Mouse (Mus musculus) stomach, embryonic 15.5 days (tissue): Measurements from ENCODE around the gene Iqcn. TPM values are rescaled to one million over a fixed set of nuclear protein-coding genes. Genes with fewer than 3 reads are reported as not detected.

Experiments used
- ATAC-seq: fragments of 200-750 bp; cut with Nextera tagmentation; 2 replicates; pipeline ENCODE4 v1.8.0; 2017; ENCODE audit warnings: low read depth, moderate number of reproducible peaks, moderate TSS enrichment; ENCODE audit not compliant: insufficient read depth, low FRiP score
- H3K27ac ChIP-seq: fragments of 300-500 bp; sonication (generic); 2 replicates; pipeline ENCODE4 v1.5.1; 2015; ENCODE audit warnings: mild to moderate bottlenecking, inconsistent platforms
- H3K27me3 ChIP-seq: fragments of 300-500 bp; sonication (generic); replicated peaks from 2 replicates; pipeline ENCODE4 v1.6.1; 2015; ENCODE audit warnings: inconsistent platforms
- H3K36me3 ChIP-seq: fragments of 300-500 bp; sonication (generic); 2 replicates; pipeline ENCODE4 v1.6.1; 2015; ENCODE audit warnings: inconsistent platforms
- H3K4me1 ChIP-seq: fragments of 300-500 bp; sonication (generic); 2 replicates; pipeline ENCODE4 v1.6.1; 2015; ENCODE audit warnings: inconsistent platforms
- H3K4me2 ChIP-seq: fragments of 300-500 bp; sonication (generic); 2 replicates; pipeline ENCODE4 v1.6.1; 2015; ENCODE audit warnings: mild to moderate bottlenecking, inconsistent platforms
- H3K4me3 ChIP-seq: fragments of 300-500 bp; sonication (generic); replicated peaks from 2 replicates; pipeline ENCODE4 v1.5.1; 2015; ENCODE audit warnings: inconsistent platforms
- H3K9ac ChIP-seq: fragments of 300-500 bp; sonication (generic); 2 replicates; pipeline ENCODE4 v1.6.1; 2015; ENCODE audit warnings: inconsistent platforms
- H3K9me3 ChIP-seq: fragments of 300-500 bp; sonication (generic); 2 replicates; pipeline ENCODE4 v1.6.1; 2016; ENCODE audit warnings: inconsistent platforms
- WGBS: fragments of 180-500 bp; shearing (Covaris S2); methylation state at CpG from one replicate; pipeline ENCODE4 v1.1.7; 2015; 5-methylcytosine and 5-hydroxymethylcytosine counted together
- polyA plus RNA-seq: library from polyadenylated mRNA; unstranded; fragments of >200 nt; fragmentation: Nextera tagmentation; extraction: Ambion mirVana; gene quantifications from 2 replicates; pipeline ENCODE4 v1.2.1, GENCODE M21; 2015

Iqcn gene
- polyA plus RNA-seq, 1 experiment from 2014 or later: not detected

GRCm38 (mm10) chr8:70752000-70752764, 48.9 kb downstream of the Iqcn start:
- peaks cover 6% of the 10 kb centered on the region; the same call in 1 of the 2 replicates for H3K36me3 ChIP-seq
- peaks cover 14% of the 10 kb centered on the region for H3K27me3 ChIP-seq
- no peaks in the 10 kb centered on the region for H3K9me3 ChIP-seq
- H3K4me3 ChIP-seq: no peak overlapping the region
- H3K27ac ChIP-seq: peak overlapping the region; percentile 80
- no peak for ATAC-seq
- H3K9ac ChIP-seq: no peak overlapping the region
- H3K4me2 ChIP-seq: no peak overlapping the region
- peaks cover 22% of the 10 kb centered on the region for H3K4me1 ChIP-seq
- WGBS: 22% methylated on average over 11 of the region's 11 CpGs

- H3K4me3 ChIP-seq: peak overlapping the region; percentile 10; the same call in 1 of the 2 replicates
- H3K4me2 ChIP-seq: peak overlapping the region; percentile 36
- no peak overlapping the region for H3K9ac ChIP-seq
- no peaks in the 10 kb centered on the region for H3K9me3 ChIP-seq
- no peak for ATAC-seq
- peak overlapping the region; percentile 80 for H3K27ac ChIP-seq
- H3K27me3 ChIP-seq: peaks cover 4% of the 10 kb centered on the region; the same call in 1 of the 2 replicates
- WGBS: 17% methylated on average over 21 of the region's 21 CpGs
- H3K36me3 ChIP-seq: peaks cover 13% of the 10 kb centered on the region; the same call in 1 of the 2 replicates
- peaks cover 24% of the 10 kb centered on the region for H3K4me1 ChIP-seq
Observed at GRCm38 (mm10) chr8:70753151-70753550, 49.9 kb downstream of the Iqcn start.

- Histone ChIP-seq H3K9me3 (no peaks in the 10 kb centered on the region), H3K9ac (peak within 1 kb of the TSS; percentile 80), H3K27ac (peak within 1 kb of the TSS; percentile 80), H3K36me3 (peaks cover 13% of the 10 kb centered on the region; the same call in 1 of the 2 replicates), H3K4me2 (peak within 1 kb of the TSS; percentile 97), H3K4me1 (peaks cover 29% of the 10 kb centered on the region), H3K27me3 (no peaks in the 10 kb centered on the region), H3K4me3 (peak within 1 kb of the TSS; percentile 85)
- WGBS: 8% methylated on average over 37 of the region's 37 CpGs
- ATAC-seq: peak; percentile 98
Observed at GRCm38 (mm10) chr8:70754043-70754870, 51.0 kb downstream of the Iqcn start, which contains the start of gene Rab3a. Gene Rab3a (plus strand): TSS chr8:70754679.

- Histone ChIP-seq H3K27ac (peak overlapping the region; percentile 59), H3K4me2 (peak overlapping the region; percentile 97), H3K9ac (peak overlapping the region; percentile 80), H3K27me3 (no peaks in the 10 kb centered on the region), H3K4me3 (peak overlapping the region; percentile 85), H3K9me3 (no peaks in the 10 kb centered on the region), H3K36me3 (peaks cover 13% of the 10 kb centered on the region; the same call in 1 of the 2 replicates), H3K4me1 (peaks cover 36% of the 10 kb centered on the region)
- WGBS: 11% methylated on average over 50 of the region's 50 CpGs
- ATAC-seq: peak; percentile 3; the same call in 1 of the 2 replicates
Observed at GRCm38 (mm10) chr8:70754871-70755660, 51.8 kb downstream of the Iqcn start.

GRCm38 (mm10) chr8:70755661-70756475, 52.6 kb downstream of the Iqcn start:
- Histone ChIP-seq H3K27ac (no peak overlapping the region), H3K4me2 (peak overlapping the region; percentile 97), H3K27me3 (no peaks in the 10 kb centered on the region), H3K9ac (0 out of 2 replicates have a peak overlapping the region, but pooled peaks have one; percentile 80), H3K9me3 (no peaks in the 10 kb centered on the region), H3K4me3 (peak overlapping the region; percentile 85), H3K36me3 (peaks cover 13% of the 10 kb centered on the region; the same call in 1 of the 2 replicates), H3K4me1 (peaks cover 38% of the 10 kb centered on the region)
- 83% methylated on average over 24 of the region's 24 CpGs for WGBS
- ATAC-seq: no peak

GRCm38 (mm10) chr8:70756476-70757040, 53.3 kb downstream of the Iqcn start:
- peaks cover 38% of the 10 kb centered on the region for H3K4me1 ChIP-seq
- H3K4me3 ChIP-seq: no peak overlapping the region
- no peaks in the 10 kb centered on the region for H3K9me3 ChIP-seq
- no peak overlapping the region for H3K9ac ChIP-seq
- no peak for ATAC-seq
- peaks cover 13% of the 10 kb centered on the region; the same call in 1 of the 2 replicates for H3K36me3 ChIP-seq
- H3K27me3 ChIP-seq: no peaks in the 10 kb centered on the region
- no peak overlapping the region for H3K27ac ChIP-seq
- 91% methylated on average over 6 of the region's 6 CpGs for WGBS
- no peak overlapping the region for H3K4me2 ChIP-seq

GRCm38 (mm10) chr8:70757523-70758307, 54.5 kb downstream of the Iqcn start:
- 75% methylated on average over 22 of the region's 22 CpGs for WGBS
- no peak for ATAC-seq
- Histone ChIP-seq H3K4me1 (peaks cover 32% of the 10 kb centered on the region), H3K4me2 (no peak overlapping the region), H3K27ac (no peak overlapping the region), H3K36me3 (peaks cover 13% of the 10 kb centered on the region; the same call in 1 of the 2 replicates), H3K9ac (no peak overlapping the region), H3K4me3 (no peak overlapping the region), H3K27me3 (no peaks in the 10 kb centered on the region), H3K9me3 (no peaks in the 10 kb centered on the region)

GRCm38 (mm10) chr8:70758308-70758615, 55.0 kb downstream of the Iqcn start:
- Histone ChIP-seq H3K9me3 (no peaks in the 10 kb centered on the region), H3K27ac (no peak overlapping the region), H3K36me3 (peaks cover 13% of the 10 kb centered on the region; the same call in 1 of the 2 replicates), H3K4me2 (no peak overlapping the region), H3K9ac (no peak overlapping the region), H3K4me1 (peaks cover 27% of the 10 kb centered on the region), H3K4me3 (no peak overlapping the region), H3K27me3 (no peaks in the 10 kb centered on the region)
- ATAC-seq: no peak
- WGBS: 86% methylated on average over 7 of the region's 7 CpGs

- Histone ChIP-seq H3K27me3 (no peaks in the 10 kb centered on the region), H3K9me3 (no peaks in the 10 kb centered on the region), H3K4me2 (peak overlapping the region; percentile 92; the same call in 1 of the 2 replicates), H3K4me3 (no peak overlapping the region), H3K9ac (peak overlapping the region; percentile 11; the same call in 1 of the 2 replicates), H3K27ac (no peak overlapping the region), H3K4me1 (peaks cover 24% of the 10 kb centered on the region), H3K36me3 (peaks cover 13% of the 10 kb centered on the region; the same call in 1 of the 2 replicates)
- no peak for ATAC-seq
- 63% methylated on average over 19 of the region's 19 CpGs for WGBS
Observed at GRCm38 (mm10) chr8:70758616-70759561, 55.6 kb downstream of the Iqcn start.
